Mouse (Mus musculus) lung, embryonic 14.5 days (tissue): ENCODE results near the gene Opa1. TPM values are rescaled to one million over a fixed set of nuclear protein-coding genes. Genes with fewer than 3 reads are reported as not detected.
A peak's percentile ranks its signal among the peaks of the same experiment; 100 is the strongest.

Source experiments
- ATAC-seq: fragments of 200-750 bp; cut with Nextera tagmentation; 2 replicates; pipeline ENCODE4 v1.8.0; 2017; ENCODE audit warnings: mild to moderate bottlenecking, moderate TSS enrichment, moderate library complexity; ENCODE audit not compliant: insufficient read depth
- DNase-seq: peaks from one replicate; pipeline ENCODE4 v3.0.0-alpha.2; 2015
- H3K27ac ChIP-seq: fragments of 300-500 bp; sonication (generic); 2 replicates; pipeline ENCODE4 v1.5.1; 2014; ENCODE audit warnings: low read depth, mild to moderate bottlenecking, moderate library complexity
- H3K27me3 ChIP-seq: fragments of 300-500 bp; sonication (generic); 2 replicates; pipeline ENCODE4 v1.6.1; 2014; ENCODE audit warnings: low read length, control low read depth; ENCODE audit not compliant: insufficient read depth
- H3K36me3 ChIP-seq: fragments of 300-500 bp; sonication (generic); 2 replicates; pipeline ENCODE4 v1.6.1; 2014; ENCODE audit warnings: control low read depth; ENCODE audit not compliant: insufficient read depth
- H3K4me1 ChIP-seq: fragments of 300-500 bp; sonication (generic); 2 replicates; pipeline ENCODE4 v1.6.1; 2014; ENCODE audit warnings: antibody characterized with exemption, control low read depth; ENCODE audit not compliant: insufficient read depth
- H3K4me2 ChIP-seq: fragments of 300-500 bp; sonication (generic); 2 replicates; pipeline ENCODE4 v1.6.1; 2014; ENCODE audit warnings: mild to moderate bottlenecking
- H3K4me3 ChIP-seq: fragments of 300-500 bp; sonication (generic); 2 replicates; pipeline ENCODE4 v1.5.1; 2014; ENCODE audit warnings: low read depth, low read length
- H3K9ac ChIP-seq: fragments of 300-500 bp; sonication (generic); 2 replicates; pipeline ENCODE4 v1.6.1; 2014
- H3K9me3 ChIP-seq: fragments of 300-500 bp; sonication (generic); 2 replicates; pipeline ENCODE4 v1.6.1; 2016; ENCODE audit warnings: low read depth, low read length, control low read depth
- CTCF ChIP-seq: IDR thresholded peaks from 2 replicates; pipeline ENCODE4 v1.5.1; 2016; ENCODE audit warnings: antibody characterized with exemption, low read depth
- WGBS: fragments of 180-500 bp; shearing (Covaris S2); extraction: QIAGEN DNeasy Blood & Tissue Kit; methylation state at CpG from one replicate; pipeline ENCODE4 v1.1.7; 2014; 5-methylcytosine and 5-hydroxymethylcytosine counted together
- polyA plus RNA-seq: library from polyadenylated mRNA; unstranded; fragments of >200 nt; fragmentation: Nextera tagmentation; extraction: Ambion mirVana; gene quantifications from 2 replicates; pipeline ENCODE4 v1.2.1, GENCODE M21; 2014

Opa1 gene
- polyA plus RNA-seq, 1 experiment from 2014 or later: 39.1 TPM

DNA sequence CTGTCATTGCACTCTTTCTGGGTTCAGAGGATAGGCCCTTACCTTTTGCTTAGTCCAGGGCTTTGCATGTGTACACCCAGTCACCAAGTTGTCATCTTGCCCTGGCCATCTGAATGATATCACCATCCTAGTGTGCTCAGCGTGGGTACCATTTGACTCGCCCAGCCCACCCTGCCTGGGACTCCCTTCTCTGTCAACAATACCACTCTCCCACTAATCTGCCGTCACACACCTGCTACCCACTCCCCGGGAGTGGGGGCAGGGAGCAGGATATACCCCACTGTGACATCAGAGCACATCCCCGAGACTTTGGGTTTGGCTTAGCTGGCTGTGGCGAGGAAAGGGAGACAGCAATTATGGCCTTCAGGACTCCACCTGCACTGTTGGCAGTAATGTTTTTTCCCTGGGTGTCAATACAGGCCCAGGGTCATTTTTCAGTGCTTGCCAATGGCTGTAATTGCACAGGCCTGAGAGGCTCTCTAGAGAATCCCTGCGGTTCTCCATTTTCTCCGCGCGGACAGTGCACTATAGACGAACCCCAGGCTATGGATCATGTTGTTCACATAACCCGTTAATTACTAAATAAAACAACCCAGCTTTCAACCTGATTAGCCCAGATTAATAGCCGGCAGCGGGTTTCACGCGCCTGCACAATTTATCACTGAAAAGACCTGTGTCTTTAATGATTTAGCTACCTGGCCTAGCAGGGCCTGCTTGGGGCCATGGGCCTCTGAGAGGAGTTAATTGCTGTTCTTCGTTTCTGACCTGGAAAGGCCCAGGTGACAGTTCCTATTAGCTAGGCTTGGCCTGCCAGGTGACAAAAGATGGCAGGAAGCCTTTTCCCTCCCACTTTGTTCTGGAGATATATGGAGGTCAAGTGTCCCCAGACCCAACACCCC, 109.1 kb downstream of the Opa1 start:
- Histone ChIP-seq H3K27me3 (no peaks in the 10 kb centered on the region), H3K9ac (no peak overlapping the region), H3K27ac (no peak overlapping the region), H3K9me3 (no peaks in the 10 kb centered on the region), H3K4me3 (no peak overlapping the region), H3K36me3 (no peaks in the 10 kb centered on the region), H3K4me2 (no peak overlapping the region), H3K4me1 (peaks cover 5% of the 10 kb centered on the region)
- DNase-seq (no peak), ATAC-seq (no peak)
- WGBS: 78% methylated on average over 17 of the region's 17 CpGs
- TF ChIP-seq CTCF: no peak

DNA sequence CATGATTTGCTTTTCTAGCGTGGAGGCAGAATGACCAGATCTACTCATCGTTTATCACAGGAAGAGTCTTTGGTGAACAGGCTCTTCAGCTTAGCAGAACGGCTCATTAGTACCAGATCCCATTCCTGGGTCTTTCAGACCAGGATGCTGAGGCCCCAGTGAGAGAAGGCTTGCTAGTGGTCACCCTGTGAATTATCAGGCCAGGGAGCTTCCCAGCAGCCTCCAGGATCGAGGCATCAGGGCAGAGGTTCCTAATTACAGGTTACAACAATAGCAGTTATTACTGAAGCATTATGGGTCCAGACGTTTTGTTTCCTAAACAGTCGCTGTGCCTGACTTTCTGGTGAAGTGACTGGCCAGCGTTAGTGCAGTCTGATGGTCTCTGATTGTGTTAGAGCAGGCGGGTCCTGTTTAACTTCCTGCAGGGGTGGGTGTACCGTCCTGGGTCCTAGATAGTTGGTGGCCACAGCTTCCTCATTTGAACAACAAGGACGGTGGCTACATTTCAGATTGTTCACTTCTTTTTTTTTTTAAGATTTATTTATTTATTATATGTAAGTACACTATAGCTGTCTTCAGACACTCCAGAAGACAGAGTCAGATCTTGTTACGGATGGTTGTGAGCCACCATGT, 110.2 kb downstream of the Opa1 start:
- Histone ChIP-seq H3K9ac (no peak overlapping the region), H3K9me3 (no peaks in the 10 kb centered on the region), H3K4me1 (peaks cover 8% of the 10 kb centered on the region), H3K27ac (no peak overlapping the region), H3K27me3 (no peaks in the 10 kb centered on the region), H3K36me3 (no peaks in the 10 kb centered on the region), H3K4me3 (no peak overlapping the region), H3K4me2 (no peak overlapping the region)
- ATAC-seq (no peak), DNase-seq (no peak)
- TF ChIP-seq CTCF: no peak
- WGBS: 56% methylated on average over 11 of the region's 11 CpGs

DNA sequence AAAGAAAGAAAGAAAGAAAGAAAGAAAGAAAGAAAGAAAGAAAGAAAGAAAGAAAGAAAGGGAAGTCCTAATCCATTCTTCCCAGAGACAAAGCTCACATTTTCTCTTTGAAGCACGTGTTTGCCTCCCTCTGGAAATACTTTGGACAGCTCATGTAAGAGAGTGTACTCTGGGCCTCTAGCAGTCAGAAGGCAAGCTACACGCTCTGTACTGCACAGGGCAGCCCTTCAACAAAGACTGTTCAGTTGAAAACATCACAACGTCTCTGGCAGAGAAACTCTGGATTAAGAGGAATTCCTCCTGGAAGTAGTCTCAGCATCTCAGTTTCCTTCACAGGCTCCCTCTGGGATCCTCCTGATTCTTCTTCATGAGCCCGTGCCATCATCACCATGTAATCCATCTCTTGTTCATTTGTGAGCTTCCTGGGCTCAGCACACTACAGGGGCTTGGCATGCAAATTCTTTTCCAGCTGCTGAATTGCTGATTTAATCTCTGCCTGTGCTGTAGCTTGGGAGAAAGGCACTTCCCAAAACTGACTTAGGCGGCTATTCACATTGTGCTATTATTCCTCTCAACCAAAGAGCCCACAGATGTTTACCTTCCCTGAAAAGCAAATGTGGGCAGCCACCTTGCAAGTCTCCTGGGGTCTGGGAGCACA, 114.0 kb downstream of the Opa1 start:
- ATAC-seq (0 out of 2 replicates have a peak, but pooled peaks have one; percentile 41), DNase-seq (peak; percentile 36)
- Histone ChIP-seq H3K9me3 (no peaks in the 10 kb centered on the region), H3K36me3 (no peaks in the 10 kb centered on the region), H3K4me2 (no peak overlapping the region), H3K27me3 (no peaks in the 10 kb centered on the region), H3K4me1 (peaks cover 8% of the 10 kb centered on the region), H3K4me3 (no peak overlapping the region), H3K27ac (no peak overlapping the region), H3K9ac (no peak overlapping the region)
- 25% methylated on average over 5 of the region's 5 CpGs for WGBS
- TF ChIP-seq CTCF: no peak

- WGBS: 61% methylated on average over 6 of the region's 6 CpGs
- 0 out of 2 replicates have a peak overlapping the region, but pooled peaks have one; percentile 46 for H3K27ac ChIP-seq
- no peaks in the 10 kb centered on the region for H3K27me3 ChIP-seq
- H3K9ac ChIP-seq: no peak overlapping the region
- DNase-seq (peak; percentile 22), ATAC-seq (no peak)
- peaks cover 8% of the 10 kb centered on the region for H3K4me1 ChIP-seq
- no peak for TF ChIP-seq CTCF
- no peaks in the 10 kb centered on the region for H3K36me3 ChIP-seq
- H3K4me2 ChIP-seq: no peak overlapping the region
- H3K9me3 ChIP-seq: no peaks in the 10 kb centered on the region
- no peak overlapping the region for H3K4me3 ChIP-seq
Observed at GRCm38 (mm10) chr16:29693791-29694419, 114.8 kb downstream of the Opa1 start.

- no peaks in the 10 kb centered on the region for H3K36me3 ChIP-seq
- ATAC-seq (peak; percentile 14; the same call in 1 of the 2 replicates), DNase-seq (no peak)
- H3K9me3 ChIP-seq: no peaks in the 10 kb centered on the region
- no peak overlapping the region for H3K4me3 ChIP-seq
- no peak for TF ChIP-seq CTCF
- H3K4me1 ChIP-seq: peaks cover 8% of the 10 kb centered on the region
- no peak overlapping the region for H3K27ac ChIP-seq
- H3K9ac ChIP-seq: no peak overlapping the region
- no peak overlapping the region for H3K4me2 ChIP-seq
- no peaks in the 10 kb centered on the region for H3K27me3 ChIP-seq
- whole genome bisulfite sequencing: 51% methylated on average over 9 of the region's 9 CpGs
Observed at GRCm38 (mm10) chr16:29694420-29694959, 115.4 kb downstream of the Opa1 start.

Other genes starting within 250 kb of the Opa1 start
- gene Atp13a5, start 200.6 kb upstream of the Opa1 start, polyA plus RNA-seq: not detected in 2 replicates
- 0.71 and 1.2 TPM in 2 replicates for gene Atp13a4, start 34.5 kb upstream of the Opa1 start, polyA plus RNA-seq